Mouse (Mus musculus): ENCODE measurements around the gene Ugt1a6a. TPM values are rescaled to one million over a fixed set of nuclear protein-coding genes. Genes with fewer than 3 reads are reported as not detected.
A peak's percentile ranks its signal among the peaks of the same experiment; 100 is the strongest.
"Not testable (repeated sequence)": the region's sequence is repeated elsewhere in the genome, so short reads cannot be mapped to it uniquely, and the experiment has no call there.

The Ugt1a6a gene
- 5.6 and 6.1 TPM in 2 replicates for polyA plus RNA-seq (2012; ENCODE audit: insufficient read depth, insufficient read length, missing spikeins)

DNA sequence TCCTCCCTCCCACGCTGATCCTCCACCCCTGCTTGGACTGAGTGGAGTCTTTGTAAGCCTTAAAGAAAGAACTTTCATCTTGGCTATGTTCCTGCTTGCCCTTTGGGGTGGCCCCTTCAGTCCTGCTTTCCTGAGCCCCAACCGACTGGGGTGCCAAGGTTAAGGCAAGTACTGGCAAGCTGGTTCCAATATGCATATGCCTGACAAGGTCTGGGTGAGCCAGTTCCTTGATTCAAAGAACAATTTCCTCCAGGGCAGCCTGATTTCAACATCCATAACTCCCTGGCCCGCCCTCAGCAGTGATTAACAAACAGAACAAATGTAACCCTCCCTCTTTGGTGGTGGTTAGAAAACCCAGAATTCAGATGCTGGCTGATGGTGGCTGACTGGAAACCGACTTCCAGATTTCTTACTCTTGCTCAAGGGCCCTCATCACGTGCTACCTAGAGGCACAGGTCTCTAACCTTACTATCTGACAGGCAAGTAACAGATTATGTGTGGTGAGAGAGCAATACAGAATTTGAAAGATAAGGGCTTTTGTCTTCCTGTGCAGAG lies at the start of gene Ugt1a6a:
TSS of gene Ugt1a6a (plus strand) at position 353 of the 555 bp plus-strand sequence.
- H3K27ac ChIP-seq (replicated peaks; ENCODE audit: low read depth, low read length); H3K4me3 ChIP-seq (ENCODE audit: insufficient read depth, low read depth, low read length); H3K4me1 ChIP-seq (ENCODE audit: control insufficient read depth, insufficient read depth, insufficient read length, low read length): not testable (repeated sequence)

DNA sequence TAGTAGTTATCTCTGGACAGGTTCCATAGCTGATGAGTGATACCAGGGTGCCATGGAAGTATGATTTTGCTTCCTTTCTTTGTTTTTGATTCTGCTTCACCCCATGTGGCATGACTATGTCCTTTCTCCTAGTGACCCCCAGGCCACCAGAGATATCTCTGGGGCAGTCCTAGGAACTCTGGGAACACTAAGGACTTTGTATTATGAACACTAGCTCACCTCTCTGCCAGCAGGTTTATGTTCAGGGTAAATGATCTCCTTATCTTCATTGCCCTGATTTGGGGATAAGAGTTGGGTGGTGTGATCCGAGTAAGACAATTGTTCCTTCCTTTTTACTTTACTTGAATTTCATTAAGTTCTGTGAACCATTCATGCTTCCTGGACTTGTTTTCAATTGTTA lies 48.5 kb upstream of the Ugt1a6a start:
- peaks cover 3% of the 10 kb centered on the region; the same call in 1 of the 2 replicates for H3K4me1 ChIP-seq (ENCODE audit: control insufficient read depth, insufficient read depth, insufficient read length, low read length)
- no peak overlapping the region for H3K4me3 ChIP-seq (ENCODE audit: insufficient read depth, low read depth, low read length)
- no peak overlapping the region for H3K27ac ChIP-seq (replicated peaks; ENCODE audit: low read depth, low read length)

DNA sequence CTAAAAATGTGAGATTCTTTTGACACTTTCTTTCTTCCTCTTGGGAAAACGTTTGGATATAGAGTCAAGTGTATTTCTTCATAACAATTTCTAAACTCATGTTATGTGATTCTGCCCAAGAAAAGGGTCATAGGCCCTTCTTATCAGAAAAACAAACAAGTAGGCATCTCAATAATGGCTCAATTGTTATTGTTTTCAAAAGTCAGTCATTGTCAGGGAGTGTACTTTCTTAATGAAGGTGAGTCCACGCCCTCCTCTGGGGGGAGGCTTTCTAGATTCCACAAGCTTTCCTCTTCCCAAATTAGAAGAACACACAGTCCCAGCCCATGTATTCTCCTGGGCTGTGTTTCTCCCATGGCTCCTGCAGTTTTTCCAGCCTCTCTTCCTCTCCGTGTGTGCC lies 47.1 kb upstream of the Ugt1a6a start, which contains the start of gene Ugt1a8:
TSS of gene Ugt1a8 (plus strand) at position 301 of the 400 bp plus-strand sequence.
- H3K27ac ChIP-seq (replicated peaks; ENCODE audit: low read depth, low read length): peak within 1 kb of the TSS; percentile 33; the same call in 1 of the 2 replicates
- peaks cover 3% of the 10 kb centered on the region; the same call in 1 of the 2 replicates for H3K4me1 ChIP-seq (ENCODE audit: control insufficient read depth, insufficient read depth, insufficient read length, low read length)
- no peak within 1 kb of the TSS for H3K4me3 ChIP-seq (ENCODE audit: insufficient read depth, low read depth, low read length)

DNA sequence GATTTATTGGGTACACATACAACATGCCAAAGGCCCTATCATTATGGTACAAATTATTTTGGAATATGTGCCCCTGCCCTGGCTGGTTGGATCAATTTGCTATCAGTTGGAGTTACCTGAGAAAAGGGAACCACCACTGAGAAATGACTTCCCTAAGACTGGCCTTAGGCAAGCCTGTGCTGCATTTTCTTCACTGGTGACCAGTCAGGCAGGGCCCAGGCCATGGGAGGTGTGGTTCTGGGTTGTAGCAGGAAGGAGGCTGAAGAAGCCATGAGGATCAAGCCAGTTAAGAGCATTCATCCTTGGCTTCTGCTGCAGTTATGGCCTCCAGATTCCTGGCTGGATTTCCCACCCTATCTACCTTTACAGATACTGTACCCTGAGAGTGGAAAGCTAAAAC lies 42.3 kb upstream of the Ugt1a6a start:
- H3K4me3 ChIP-seq (ENCODE audit: insufficient read depth, low read depth, low read length): no peak overlapping the region
- peaks cover 4% of the 10 kb centered on the region; the same call in 1 of the 2 replicates for H3K4me1 ChIP-seq (ENCODE audit: control insufficient read depth, insufficient read depth, insufficient read length, low read length)
- H3K27ac ChIP-seq (replicated peaks; ENCODE audit: low read depth, low read length): no peak overlapping the region

DNA sequence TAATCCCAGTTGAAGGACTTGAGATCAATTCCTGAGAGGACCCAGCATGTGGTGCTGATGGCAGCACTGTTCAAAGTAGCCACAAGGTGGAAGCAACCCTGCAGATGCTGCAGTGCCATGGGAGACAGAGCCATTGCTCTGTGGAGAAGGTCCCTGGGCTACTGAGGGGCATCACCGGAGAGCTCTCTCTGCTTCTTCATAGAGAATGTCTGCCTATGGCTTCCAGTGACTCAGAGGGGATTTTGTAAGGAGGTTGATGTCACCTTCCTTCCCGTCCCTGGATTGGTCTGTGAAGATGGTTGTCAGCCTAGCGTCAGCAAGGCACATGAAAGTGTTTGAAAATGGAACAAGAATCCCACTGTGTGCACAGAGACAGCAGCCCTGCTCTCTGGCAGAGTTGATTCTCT lies 40.3 kb upstream of the Ugt1a6a start:
- H3K27ac ChIP-seq (replicated peaks; ENCODE audit: low read depth, low read length): 0 out of 2 replicates have a peak overlapping the region, but pooled peaks have one; percentile 5
- H3K4me1 ChIP-seq (ENCODE audit: control insufficient read depth, insufficient read depth, insufficient read length, low read length); H3K4me3 ChIP-seq (ENCODE audit: insufficient read depth, low read depth, low read length): not testable (repeated sequence)

DNA sequence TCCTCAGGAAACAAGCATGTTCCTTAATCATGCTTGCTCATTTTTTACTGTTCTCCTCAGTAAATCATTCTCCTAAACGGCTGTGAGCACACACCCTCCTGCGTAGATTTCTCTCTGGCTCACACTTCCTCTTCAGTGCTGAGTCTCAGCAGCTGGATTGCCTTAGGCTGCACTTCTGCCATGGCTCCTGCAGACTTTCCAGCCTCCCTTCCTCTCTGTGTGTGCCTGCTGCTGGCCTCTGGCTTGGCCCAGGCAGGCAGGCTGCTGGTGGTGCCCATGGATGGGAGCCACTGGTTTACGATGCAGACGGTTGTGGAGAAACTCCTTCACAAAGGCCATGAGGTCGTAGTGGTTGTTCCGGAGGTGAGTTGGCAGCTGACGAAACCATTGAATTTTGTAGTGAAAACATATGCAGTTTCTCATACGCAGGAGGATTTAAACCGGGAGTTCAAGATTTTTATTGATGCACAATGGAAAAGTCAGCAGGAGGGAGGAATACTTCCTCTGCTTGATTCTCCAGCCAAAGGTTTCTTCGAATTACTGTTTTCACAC lies 39.6 kb upstream of the Ugt1a6a start, which contains the start of gene Ugt1a7c:
TSS of gene Ugt1a7c (plus strand) at position 122 of the 552 bp plus-strand sequence.
- 0 out of 2 replicates have a peak, but pooled peaks cover 2% of the 10 kb centered on the region for H3K4me1 ChIP-seq (ENCODE audit: control insufficient read depth, insufficient read depth, insufficient read length, low read length)
- peak within 1 kb of the TSS; percentile 26 for H3K4me3 ChIP-seq (ENCODE audit: insufficient read depth, low read depth, low read length)
- peak within 1 kb of the TSS; percentile 5; the same call in 1 of the 2 replicates for H3K27ac ChIP-seq (replicated peaks; ENCODE audit: low read depth, low read length)

DNA sequence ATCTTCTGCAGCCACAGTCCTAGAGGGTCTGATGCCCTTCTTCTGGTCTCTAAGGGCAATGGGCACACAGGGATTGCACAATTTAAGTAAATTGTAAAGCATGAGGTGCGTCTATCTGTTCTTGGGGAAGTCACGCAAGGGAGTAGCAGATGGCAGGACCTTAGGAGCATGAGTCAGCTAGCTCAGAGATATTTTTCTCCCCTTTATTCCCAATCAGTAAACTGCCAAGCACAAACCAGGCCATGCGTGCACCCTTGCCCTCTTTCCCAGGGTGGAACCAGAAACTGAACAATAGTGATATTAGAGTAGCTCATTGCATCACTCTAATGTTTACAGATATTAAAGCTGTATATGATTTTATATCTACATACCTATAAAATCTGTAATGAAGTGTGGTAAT lies 36.1 kb upstream of the Ugt1a6a start:
- H3K27ac ChIP-seq (replicated peaks; ENCODE audit: low read depth, low read length); H3K4me1 ChIP-seq (ENCODE audit: control insufficient read depth, insufficient read depth, insufficient read length, low read length); H3K4me3 ChIP-seq (ENCODE audit: insufficient read depth, low read depth, low read length): not testable (repeated sequence)

DNA sequence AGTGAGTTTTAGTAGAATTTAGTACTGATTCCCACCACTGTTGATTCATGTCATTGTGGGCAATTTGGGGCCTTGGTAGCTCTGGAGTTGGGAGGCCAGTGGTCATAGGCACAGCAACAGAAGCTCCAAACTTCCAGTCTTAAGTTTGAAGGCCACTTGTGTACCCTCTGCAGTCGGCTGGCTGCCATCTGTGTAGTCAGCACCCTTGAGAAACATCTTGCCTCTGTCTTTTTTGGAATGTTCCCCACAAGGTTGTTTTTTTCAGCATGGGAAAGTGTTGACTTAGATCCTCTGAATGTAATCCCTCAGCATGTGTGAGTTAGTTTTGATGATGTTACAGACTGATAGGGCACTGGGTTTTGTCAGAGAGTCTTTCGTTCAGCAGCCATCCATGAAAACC lies 34.9 kb upstream of the Ugt1a6a start:
- not testable (repeated sequence) for H3K27ac ChIP-seq (replicated peaks; ENCODE audit: low read depth, low read length); H3K4me3 ChIP-seq (ENCODE audit: insufficient read depth, low read depth, low read length); H3K4me1 ChIP-seq (ENCODE audit: control insufficient read depth, insufficient read depth, insufficient read length, low read length)

DNA sequence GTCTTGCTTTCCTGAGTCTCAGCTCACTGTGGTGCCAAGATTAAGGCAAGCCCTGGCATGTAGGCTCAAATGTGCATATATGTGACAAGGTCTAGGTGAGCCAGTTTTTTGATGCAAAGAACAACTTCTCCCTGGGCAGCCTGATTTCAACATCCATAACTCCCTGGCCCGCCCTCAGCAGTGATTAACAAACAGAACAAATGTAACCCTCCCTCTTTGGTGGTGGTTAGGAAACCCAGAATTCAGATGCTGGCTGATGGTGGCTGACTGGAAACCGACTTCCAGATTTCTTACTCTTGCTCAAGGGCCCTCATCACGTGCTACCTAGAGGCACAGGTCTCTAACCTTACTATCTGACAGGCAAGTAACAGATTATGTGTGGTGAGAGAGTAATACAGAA lies 31.6 kb upstream of the Ugt1a6a start, which contains the start of gene Ugt1a6b:
TSS of gene Ugt1a6b (plus strand) at position 234 of the 400 bp plus-strand sequence.
- H3K27ac ChIP-seq (replicated peaks; ENCODE audit: low read depth, low read length); H3K4me3 ChIP-seq (ENCODE audit: insufficient read depth, low read depth, low read length); H3K4me1 ChIP-seq (ENCODE audit: control insufficient read depth, insufficient read depth, insufficient read length, low read length): not testable (repeated sequence)

DNA sequence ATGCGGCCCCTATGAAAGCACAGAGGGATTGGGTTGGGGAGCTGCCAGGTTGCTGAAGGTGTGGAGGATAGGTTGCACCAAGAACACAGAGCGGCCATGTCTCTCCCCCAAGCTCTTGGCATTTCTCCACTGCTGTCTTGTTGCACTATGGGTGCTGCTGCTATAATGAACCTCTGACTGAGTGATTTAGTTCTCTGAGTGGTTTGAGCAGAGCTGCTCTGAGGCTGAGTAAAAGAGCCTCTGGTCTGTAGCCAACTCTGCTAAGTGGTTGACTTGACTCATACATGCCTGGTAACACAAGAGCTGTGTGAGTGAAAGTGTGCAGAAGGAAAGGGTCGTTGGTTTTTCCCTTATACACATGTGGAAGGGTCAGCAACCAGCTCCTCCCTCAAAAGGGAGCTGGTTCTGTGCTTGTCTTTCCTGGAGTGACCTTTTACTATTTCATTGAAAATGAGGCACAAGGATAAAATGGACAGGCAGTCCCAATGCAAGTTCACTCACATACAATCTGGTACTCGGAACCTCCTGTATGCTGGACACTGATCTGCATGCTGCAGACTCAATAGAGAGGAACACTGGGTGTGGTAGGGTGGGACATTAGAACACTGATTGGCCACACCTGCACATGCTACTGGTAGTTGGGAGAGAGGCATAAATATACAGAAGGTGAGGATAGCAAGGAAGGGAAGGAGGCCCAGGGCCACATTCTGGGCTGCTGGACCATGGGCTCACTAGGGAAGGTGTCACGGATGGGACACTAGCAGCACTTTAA lies 30.7 kb upstream of the Ugt1a6a start:
- not testable (repeated sequence) for H3K4me3 ChIP-seq (ENCODE audit: insufficient read depth, low read depth, low read length); H3K27ac ChIP-seq (replicated peaks; ENCODE audit: low read depth, low read length)

DNA sequence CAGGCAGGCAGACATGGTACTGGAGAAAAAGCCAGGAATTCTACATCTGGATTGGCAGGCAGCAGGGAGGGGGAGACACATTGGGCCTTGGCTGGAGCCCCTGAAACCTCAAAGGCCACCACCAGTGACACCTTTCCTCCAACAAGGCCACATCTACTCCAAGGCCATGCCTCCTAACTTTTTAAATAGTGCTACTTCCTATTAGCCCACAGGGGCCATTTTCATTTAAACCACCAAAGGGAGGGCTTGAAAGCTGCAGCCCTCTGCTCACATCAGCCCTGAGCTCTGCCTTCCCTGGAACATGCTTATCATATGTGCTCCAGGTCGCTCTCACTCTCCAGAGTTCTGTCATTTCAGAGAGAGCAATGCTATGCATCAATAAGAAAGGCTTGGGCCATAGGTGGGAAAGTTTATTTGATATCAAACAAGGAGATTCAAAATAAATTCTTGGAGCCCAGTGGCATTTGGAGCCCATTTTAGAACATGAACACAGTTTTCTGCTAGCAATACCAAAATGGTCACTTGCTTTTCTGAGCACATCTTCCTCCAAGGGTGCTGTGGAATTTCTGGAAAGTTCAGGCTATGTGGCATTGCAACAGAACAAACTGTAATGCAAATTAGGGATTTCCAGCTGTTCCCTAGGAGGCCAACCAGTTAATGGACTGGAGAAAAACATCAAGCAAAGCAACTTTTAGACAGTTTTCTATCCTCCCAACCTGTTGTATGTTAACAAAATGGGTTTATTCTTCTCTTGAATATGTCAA lies 29.8 kb upstream of the Ugt1a6a start:
- Histone ChIP-seq H3K4me3 (ENCODE audit: insufficient read depth, low read depth, low read length) (no peak overlapping the region), H3K4me1 (ENCODE audit: control insufficient read depth, insufficient read depth, insufficient read length, low read length) (0 out of 2 replicates have a peak, but pooled peaks cover 3% of the 10 kb centered on the region), H3K27ac (replicated peaks; ENCODE audit: low read depth, low read length) (no peak overlapping the region; the same call in 1 of the 2 replicates)

More for the DNA sequence above, 30.7 kb upstream of the Ugt1a6a start:
- not testable (repeated sequence) for H3K4me1 ChIP-seq (ENCODE audit: control insufficient read depth, insufficient read depth, insufficient read length, low read length)

DNA sequence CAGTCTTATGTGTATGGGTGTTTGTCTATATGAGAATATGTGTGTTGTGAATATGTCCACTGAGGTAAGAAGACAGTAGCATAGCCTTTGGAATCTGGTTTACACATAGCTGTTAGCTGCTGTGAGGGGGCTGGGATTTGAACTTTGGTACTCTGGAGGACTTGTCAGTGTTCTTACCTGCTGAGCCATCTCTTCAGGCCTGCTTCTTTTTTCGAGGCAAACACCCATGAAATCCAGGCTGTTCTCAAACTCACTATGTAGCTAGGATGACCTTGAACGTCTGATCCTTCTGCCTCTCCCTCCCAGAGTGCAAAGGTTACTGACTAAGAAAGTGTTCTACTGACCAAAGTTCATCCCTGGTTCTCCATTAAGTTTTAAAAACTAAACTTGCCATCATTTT lies 29.0 kb upstream of the Ugt1a6a start:
- H3K4me3 ChIP-seq (ENCODE audit: insufficient read depth, low read depth, low read length): no peak overlapping the region
- H3K27ac ChIP-seq (replicated peaks; ENCODE audit: low read depth, low read length): peak overlapping the region; percentile 84; the same call in 1 of the 2 replicates
- H3K4me1 ChIP-seq (ENCODE audit: control insufficient read depth, insufficient read depth, insufficient read length, low read length): 0 out of 2 replicates have a peak, but pooled peaks cover 3% of the 10 kb centered on the region

DNA sequence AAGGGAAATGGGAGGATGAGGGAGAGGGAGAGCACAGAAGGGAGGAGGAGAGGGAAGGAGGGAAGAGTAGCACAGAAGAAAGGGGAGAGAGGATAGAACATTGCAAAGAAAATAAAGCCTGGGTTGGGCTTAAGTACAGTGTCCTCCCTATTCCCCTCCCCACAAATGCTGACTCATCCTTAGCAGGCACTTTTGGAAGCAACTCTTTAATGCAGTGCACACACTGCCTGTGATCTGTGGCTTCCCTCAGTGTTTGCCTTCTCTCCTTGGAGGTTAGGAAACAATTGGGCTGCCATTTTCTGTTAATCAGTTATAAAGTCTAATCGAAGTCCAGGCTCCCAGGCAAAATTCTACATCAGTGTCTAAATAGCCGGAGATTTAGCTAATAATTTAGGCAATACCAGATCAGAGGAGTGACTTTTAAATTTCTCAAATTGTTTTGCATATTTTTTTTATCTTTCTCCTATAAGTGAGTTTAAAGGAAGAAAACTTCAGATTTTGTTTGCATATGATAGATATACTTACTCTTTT lies 25.5 kb upstream of the Ugt1a6a start:
- not testable (repeated sequence) for H3K4me3 ChIP-seq (ENCODE audit: insufficient read depth, low read depth, low read length); H3K4me1 ChIP-seq (ENCODE audit: control insufficient read depth, insufficient read depth, insufficient read length, low read length); H3K27ac ChIP-seq (replicated peaks; ENCODE audit: low read depth, low read length)

DNA sequence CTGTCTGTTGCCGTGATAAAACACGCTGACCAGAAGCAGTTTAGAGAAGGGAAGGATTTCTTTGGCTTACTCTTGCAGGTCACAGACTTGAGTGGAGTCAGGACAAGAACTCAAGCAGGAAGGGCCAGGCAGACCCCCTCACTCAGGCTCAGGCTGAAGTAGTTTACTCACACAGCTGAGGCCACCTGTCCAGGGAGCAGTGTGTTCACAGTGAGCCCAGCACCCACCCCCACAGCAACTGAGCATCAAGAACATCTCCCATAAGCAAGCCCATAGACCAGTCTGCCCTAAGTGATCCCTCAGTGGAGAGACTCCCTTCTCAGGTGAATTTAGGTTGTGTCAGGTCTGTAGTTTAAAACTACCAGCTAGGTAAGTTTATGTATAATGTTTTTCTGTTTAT lies 25.0 kb upstream of the Ugt1a6a start:
- H3K27ac ChIP-seq (replicated peaks; ENCODE audit: low read depth, low read length); H3K4me3 ChIP-seq (ENCODE audit: insufficient read depth, low read depth, low read length): not testable (repeated sequence)

More for the DNA sequence above, 25.0 kb upstream of the Ugt1a6a start:
- not testable (repeated sequence) for H3K4me1 ChIP-seq (ENCODE audit: control insufficient read depth, insufficient read depth, insufficient read length, low read length)

Data from brown adipose tissue, adult 24 weeks (tissue).